Mouse (Mus musculus) C2C12 (cell line): ENCODE measurements around the gene Miga2. TPM values are rescaled to one million over a fixed set of nuclear protein-coding genes. Genes with fewer than 3 reads are reported as not detected.

Source experiments
- H3K27me3 ChIP-seq: one replicate; pipeline ENCODE4 v1.6.1; 2011; ENCODE audit not compliant: control insufficient read depth, insufficient read depth, insufficient read length
- H3K36me3 ChIP-seq: one replicate; pipeline ENCODE4 v1.6.1; 2011; ENCODE audit not compliant: control insufficient read depth, insufficient read depth
- H3K4me3 ChIP-seq: one replicate; pipeline ENCODE4 v1.5.1; 2011; ENCODE audit warnings: mild to moderate bottlenecking, control low read depth; ENCODE audit not compliant: poor library complexity, insufficient read depth, severe bottlenecking
- H3K79me2 ChIP-seq: one replicate; pipeline ENCODE4 v1.6.1; 2011; ENCODE audit not compliant: control insufficient read depth, insufficient read depth
- H3K79me3 ChIP-seq: one replicate; pipeline ENCODE4 v1.6.1; 2011; ENCODE audit warnings: low read depth, control low read depth
- H3ac ChIP-seq: one replicate; pipeline ENCODE3; 2011; ENCODE audit warnings: low read depth; ENCODE audit not compliant: control insufficient read depth, insufficient read length
- CEBPB ChIP-seq: IDR thresholded peaks from one replicate; pipeline ENCODE4 v1.6.1; 2011; ENCODE audit warnings: low read depth, mild to moderate bottlenecking, control low read depth, moderate library complexity
- CTCF ChIP-seq: IDR thresholded peaks from one replicate; pipeline ENCODE4 v1.5.1; 2011; ENCODE audit not compliant: control insufficient read depth, insufficient read depth, insufficient read length
- FOSL1 ChIP-seq: IDR thresholded peaks from one replicate; pipeline ENCODE4 v1.8.0; 2011; ENCODE audit warnings: mild to moderate bottlenecking, low read length; ENCODE audit not compliant: poor library complexity, insufficient read depth, severe bottlenecking
- MAX ChIP-seq: IDR thresholded peaks from one replicate; pipeline ENCODE4 v1.6.1; 2011; ENCODE audit warnings: mild to moderate bottlenecking, control low read depth
- MYOD1 ChIP-seq: IDR thresholded peaks from one replicate; pipeline ENCODE4 v1.6.1; 2011; ENCODE audit warnings: low read depth; ENCODE audit not compliant: control insufficient read depth, insufficient read length
- MYOG ChIP-seq: IDR thresholded peaks from one replicate; pipeline ENCODE4 v1.6.1; 2011; ENCODE audit not compliant: control insufficient read depth, insufficient read length; ENCODE audit errors: extremely low read depth
- USF1 ChIP-seq: IDR thresholded peaks from one replicate; pipeline ENCODE4 v1.6.1; 2011; ENCODE audit warnings: low read depth, mild to moderate bottlenecking, control low read depth, moderate library complexity
- polyA plus RNA-seq: library from polyadenylated mRNA; unstranded; fragments of >200 nt; fragmentation: generic; extraction: Trizol; gene quantifications from one replicate; pipeline ENCODE4 v1.2.1, GENCODE M21; 2012; ENCODE audit warnings: missing spikeins

Gene Miga2
- polyA plus RNA-seq, 1 experiment, result 29.4 TPM

- Histone ChIP-seq H3K79me3 (no peaks in the 10 kb centered on the region), H3K79me2 (no peaks in the 10 kb centered on the region), H3K36me3 (peaks cover 26% of the 10 kb centered on the region), H3K4me3 (no peak overlapping the region), H3K27me3 (no peaks in the 10 kb centered on the region), H3ac (no peak overlapping the region)
- TF ChIP-seq FOSL1, result no peak
- no peak for TF ChIP-seq MAX
- no peak for TF ChIP-seq CTCF
- no peak for TF ChIP-seq USF1
- no peak for TF ChIP-seq MYOD1
- no peak for TF ChIP-seq CEBPB
- no peak for TF ChIP-seq MYOG
Observed at GRCm38 (mm10) chr2:30402351-30402826, 38.4 kb downstream of the Miga2 start.

- peaks cover 30% of the 10 kb centered on the region for H3K36me3 ChIP-seq
Observed at GRCm38 (mm10) chr2:30402843-30403242, 38.8 kb downstream of the Miga2 start.

GRCm38 (mm10) chr2:30403870-30404269 lies 39.8 kb downstream of the Miga2 start:
- H3K79me3 ChIP-seq, result no peaks in the 10 kb centered on the region
- no peaks in the 10 kb centered on the region for H3K27me3 ChIP-seq
- H3K36me3 ChIP-seq, result peaks cover 24% of the 10 kb centered on the region
- H3K79me2 ChIP-seq, result no peaks in the 10 kb centered on the region
- H3ac ChIP-seq, result no peak overlapping the region
- no peak for TF ChIP-seq MYOG
- TF ChIP-seq CEBPB, result no peak
- TF ChIP-seq MAX, result no peak
- TF ChIP-seq MYOD1, result no peak
- no peak for TF ChIP-seq USF1
- no peak for TF ChIP-seq CTCF
- no peak overlapping the region for H3K4me3 ChIP-seq

More at GRCm38 (mm10) chr2:30402843-30403242, 38.8 kb downstream of the Miga2 start:
- Histone ChIP-seq H3K4me3 (no peak overlapping the region), H3ac (no peak overlapping the region), H3K27me3 (no peaks in the 10 kb centered on the region), H3K79me2 (no peaks in the 10 kb centered on the region), H3K79me3 (no peaks in the 10 kb centered on the region)
- TF ChIP-seq CTCF (no peak), MYOD1 (no peak), MAX (no peak), FOSL1 (no peak), CEBPB (no peak), USF1 (no peak), MYOG (no peak)

GRCm38 (mm10) chr2:30407221-30407620 lies 43.2 kb downstream of the Miga2 start:
- Histone ChIP-seq H3K4me3 (no peak overlapping the region), H3K27me3 (no peaks in the 10 kb centered on the region), H3K79me3 (no peaks in the 10 kb centered on the region), H3ac (no peak overlapping the region), H3K79me2 (no peaks in the 10 kb centered on the region), H3K36me3 (peaks cover 13% of the 10 kb centered on the region)
- TF ChIP-seq USF1 (no peak), CEBPB (no peak), MAX (no peak), MYOD1 (no peak), CTCF (no peak), MYOG (no peak), FOSL1 (no peak)

GRCm38 (mm10) chr2:30407778-30408177 lies 43.7 kb downstream of the Miga2 start:
- TF ChIP-seq MYOD1 (no peak), CEBPB (no peak), FOSL1 (no peak), MYOG (no peak)
- H3ac ChIP-seq, result no peak overlapping the region
- peaks cover 13% of the 10 kb centered on the region for H3K36me3 ChIP-seq
- H3K27me3 ChIP-seq, result no peaks in the 10 kb centered on the region
- H3K4me3 ChIP-seq, result no peak overlapping the region
- H3K79me2 ChIP-seq, result no peaks in the 10 kb centered on the region
- H3K79me3 ChIP-seq, result no peaks in the 10 kb centered on the region

GRCm38 (mm10) chr2:30408452-30409100 lies 44.5 kb downstream of the Miga2 start:
- H3K79me3 ChIP-seq, result no peaks in the 10 kb centered on the region
- no peaks in the 10 kb centered on the region for H3K27me3 ChIP-seq
- H3K79me2 ChIP-seq, result no peaks in the 10 kb centered on the region
- H3K4me3 ChIP-seq, result no peak overlapping the region
- TF ChIP-seq MYOG (no peak), CTCF (no peak), MAX (no peak), MYOD1 (no peak)
- peaks cover 16% of the 10 kb centered on the region for H3K36me3 ChIP-seq
- H3ac ChIP-seq, result no peak overlapping the region
